Mouse (Mus musculus): ENCODE data around the gene Zdhhc1. TPM values are rescaled to one million over a fixed set of nuclear protein-coding genes. Genes with fewer than 3 reads are reported as not detected.

Zdhhc1 gene
- total RNA-seq, 4 experiments from 2014 or later = 20.6 to 40.1 (median 31.3) TPM

GRCm38 (mm10) chr8:105517346-105517745 is 20.6 kb upstream of the Zdhhc1 start:
- no peak for DNase-seq

- DNase-seq = peak; percentile 64
Measured at GRCm38 (mm10) chr8:105516018-105516645, 19.4 kb upstream of the Zdhhc1 start.

- DNase-seq = peak; percentile 67
Measured at GRCm38 (mm10) chr8:105514656-105515055, 18.0 kb upstream of the Zdhhc1 start.

GRCm38 (mm10) chr8:105514194-105514593 is 17.5 kb upstream of the Zdhhc1 start:
- no peak for DNase-seq

GRCm38 (mm10) chr8:105509997-105510735 is 13.5 kb upstream of the Zdhhc1 start:
- no peak for DNase-seq

- DNase-seq = no peak
Measured at GRCm38 (mm10) chr8:105508758-105509157, 12.1 kb upstream of the Zdhhc1 start.

- no peak for DNase-seq
Measured at GRCm38 (mm10) chr8:105506977-105507376, 10.3 kb upstream of the Zdhhc1 start.

GRCm38 (mm10) chr8:105504617-105505016 is 7.9 kb upstream of the Zdhhc1 start:
- no peak for DNase-seq

GRCm38 (mm10) chr8:105499787-105500186 is 3.1 kb upstream of the Zdhhc1 start:
- DNase-seq = no peak

- DNase-seq = no peak
Measured at GRCm38 (mm10) chr8:105495350-105496302, 1.1 kb downstream of the Zdhhc1 start.

- no peak for DNase-seq
Measured at GRCm38 (mm10) chr8:105494566-105494965, 2.1 kb downstream of the Zdhhc1 start.

- DNase-seq = no peak
Measured at GRCm38 (mm10) chr8:105493495-105493894, 3.2 kb downstream of the Zdhhc1 start.

- no peak for DNase-seq
Measured at GRCm38 (mm10) chr8:105489281-105489680, 7.4 kb downstream of the Zdhhc1 start.

- DNase-seq = no peak
Measured at GRCm38 (mm10) chr8:105488082-105488481, 8.6 kb downstream of the Zdhhc1 start.

- no peak for DNase-seq
Measured at GRCm38 (mm10) chr8:105484392-105484791, 12.3 kb downstream of the Zdhhc1 start.

GRCm38 (mm10) chr8:105484030-105484368 is 12.7 kb downstream of the Zdhhc1 start:
- no peak for DNase-seq

- DNase-seq = no peak
Measured at GRCm38 (mm10) chr8:105483212-105484029, 13.3 kb downstream of the Zdhhc1 start.

GRCm38 (mm10) chr8:105482123-105482522 is 14.6 kb downstream of the Zdhhc1 start:
- DNase-seq = no peak

- no peak for DNase-seq
Measured at GRCm38 (mm10) chr8:105481453-105481852, 15.2 kb downstream of the Zdhhc1 start.

GRCm38 (mm10) chr8:105481013-105481412 is 15.7 kb downstream of the Zdhhc1 start:
- no peak for DNase-seq

- DNase-seq = no peak
Measured at GRCm38 (mm10) chr8:105477792-105478191, 18.9 kb downstream of the Zdhhc1 start.
